Mouse (Mus musculus) stomach, postnatal 0 days (tissue): ENCODE data around the gene Tmem94. TPM values are rescaled to one million over a fixed set of nuclear protein-coding genes. Genes with fewer than 3 reads are reported as not detected.

Experiments
- ATAC-seq: fragments of 200-750 bp; cut with Nextera tagmentation; 2 replicates; pipeline ENCODE4 v1.8.0; 2017; ENCODE audit not compliant: low FRiP score, low TSS enrichment
- DNase-seq: peaks from one replicate; pipeline ENCODE4 v3.0.0-alpha.2; 2016; ENCODE audit warnings: low spot score
- H3K27ac ChIP-seq: fragments of 300-500 bp; sonication (generic); replicated peaks from 2 replicates; pipeline ENCODE4 v1.5.1; 2014; ENCODE audit warnings: mild to moderate bottlenecking, control low read depth
- H3K27me3 ChIP-seq: fragments of 300-500 bp; sonication (generic); 2 replicates; pipeline ENCODE4 v1.6.1; 2014; ENCODE audit warnings: low read length; ENCODE audit not compliant: control insufficient read depth, insufficient read depth
- H3K36me3 ChIP-seq: fragments of 300-500 bp; sonication (generic); 2 replicates; pipeline ENCODE4 v1.6.1; 2014; ENCODE audit warnings: low read length, mixed read lengths; ENCODE audit not compliant: control insufficient read depth, insufficient read depth
- H3K4me1 ChIP-seq: fragments of 300-500 bp; sonication (generic); replicated peaks from 2 replicates; pipeline ENCODE4 v1.6.1; 2014; ENCODE audit warnings: antibody characterized with exemption; ENCODE audit not compliant: control insufficient read depth, insufficient read depth
- H3K4me2 ChIP-seq: fragments of 300-500 bp; sonication (generic); replicated peaks from 2 replicates; pipeline ENCODE4 v1.6.1; 2014; ENCODE audit warnings: low read depth, mild to moderate bottlenecking, control low read depth, moderate library complexity
- H3K4me3 ChIP-seq: fragments of 300-500 bp; sonication (generic); 2 replicates; pipeline ENCODE4 v1.5.1; 2014; ENCODE audit warnings: low read depth, low read length, control low read depth
- H3K9ac ChIP-seq: fragments of 300-500 bp; sonication (generic); 2 replicates; pipeline ENCODE4 v1.6.1; 2014; ENCODE audit warnings: mild to moderate bottlenecking, low read length, control low read depth, mixed read lengths
- H3K9me3 ChIP-seq: fragments of 300-500 bp; sonication (generic); 2 replicates; pipeline ENCODE4 v1.6.1; 2016; ENCODE audit warnings: low read length; ENCODE audit not compliant: control insufficient read depth
- CTCF ChIP-seq: IDR thresholded peaks from 2 replicates; pipeline ENCODE4 v1.5.1; 2016; ENCODE audit warnings: antibody characterized with exemption, low read depth, mild to moderate bottlenecking, moderate library complexity
- EP300 ChIP-seq: optimal IDR thresholded peaks from 2 replicates; pipeline ENCODE3; 2016; ENCODE audit warnings: antibody characterized with exemption
- WGBS: fragments of 180-500 bp; shearing (Covaris S2); extraction: QIAGEN DNeasy Blood & Tissue Kit; methylation state at CpG from one replicate; pipeline ENCODE4 v1.1.7; 2014; 5-methylcytosine and 5-hydroxymethylcytosine counted together
- polyA plus RNA-seq: library from polyadenylated mRNA; unstranded; fragments of >200 nt; fragmentation: Nextera tagmentation; extraction: Ambion mirVana; gene quantifications from 2 replicates; pipeline ENCODE4 v1.2.1, GENCODE M21; 2015

Gene Tmem94
- polyA plus RNA-seq, 1 experiment from 2014 or later: 8.2 TPM

GRCm38 (mm10) chr11:115807306-115807705, 42.1 kb downstream of the Tmem94 start:
- Histone ChIP-seq H3K4me2 (no peak overlapping the region), H3K27me3 (no peaks in the 10 kb centered on the region), H3K9ac (0 out of 2 replicates have a peak overlapping the region, but pooled peaks have one; percentile 13), H3K27ac (no peak overlapping the region), H3K4me3 (no peak overlapping the region), H3K4me1 (peaks cover 18% of the 10 kb centered on the region), H3K9me3 (no peaks in the 10 kb centered on the region), H3K36me3 (peaks cover 23% of the 10 kb centered on the region)
- DNase-seq (no peak), ATAC-seq (no peak)
- TF ChIP-seq EP300: no peak
- WGBS: 82% methylated on average over 6 of the region's 6 CpGs

DNA sequence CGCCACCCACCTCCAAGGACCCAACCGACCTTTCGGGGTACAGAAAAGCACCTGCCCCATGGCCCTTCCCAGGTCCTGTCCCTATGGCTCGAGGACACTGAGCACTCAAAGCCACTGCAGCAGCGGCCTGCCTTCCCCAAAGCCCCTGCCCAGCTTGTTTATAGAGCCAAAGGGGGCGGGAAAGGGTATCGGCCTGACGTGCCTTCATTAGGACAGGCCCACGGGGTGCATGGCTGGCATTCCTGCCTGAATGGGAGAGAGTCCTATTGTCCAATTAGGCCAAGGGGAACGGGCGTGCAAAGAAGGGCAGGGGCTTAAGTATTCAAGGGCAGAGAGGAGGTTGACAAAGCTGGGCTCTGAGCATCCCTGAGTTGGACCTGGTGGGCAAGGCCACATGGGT, 42.7 kb downstream of the Tmem94 start:
- H3K27ac ChIP-seq: 0 out of 2 replicates have a peak overlapping the region, but pooled peaks have one; percentile 24
- H3K4me2 ChIP-seq: no peak overlapping the region

DNA sequence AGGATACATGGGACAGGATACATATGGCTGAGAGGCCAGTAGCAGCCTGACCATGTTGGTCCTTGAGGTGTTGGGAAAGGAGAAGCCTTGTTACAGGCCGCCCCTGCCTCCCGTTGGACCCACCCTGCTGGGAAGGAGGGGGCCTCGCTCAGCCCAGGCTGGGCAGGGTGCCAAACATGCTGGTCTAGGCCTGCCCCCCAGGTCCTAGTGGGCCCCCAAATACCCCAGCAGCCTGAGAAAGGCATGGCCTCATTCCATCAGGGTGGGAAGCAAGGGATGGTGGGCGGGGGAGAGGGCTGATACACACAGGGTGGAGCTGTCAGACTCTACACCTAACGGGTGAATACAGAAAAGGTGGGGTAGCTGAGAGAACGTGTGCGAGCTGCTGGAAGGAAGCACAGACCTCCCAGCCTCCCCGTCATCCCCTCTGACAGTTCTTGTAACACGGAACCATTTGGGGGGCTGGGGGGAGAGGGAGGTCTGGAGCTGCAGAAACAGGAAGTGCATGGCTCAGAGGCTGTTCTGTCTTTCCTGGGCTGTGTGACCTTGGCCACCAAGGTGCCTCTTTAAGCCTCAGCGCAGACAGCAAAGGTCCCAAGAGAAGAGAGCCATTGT, 43.6 kb downstream of the Tmem94 start:
- WGBS: 18% methylated on average over 10 of the region's 10 CpGs
- DNase-seq (no peak), ATAC-seq (no peak)
- Histone ChIP-seq H3K36me3 (peaks cover 9% of the 10 kb centered on the region), H3K4me1 (peaks cover 21% of the 10 kb centered on the region), H3K4me3 (no peak overlapping the region), H3K27ac (peak overlapping the region; percentile 61), H3K9ac (0 out of 2 replicates have a peak overlapping the region, but pooled peaks have one; percentile 41), H3K27me3 (no peaks in the 10 kb centered on the region), H3K9me3 (no peaks in the 10 kb centered on the region), H3K4me2 (peak overlapping the region; percentile 99)
- no peak for TF ChIP-seq CTCF
- TF ChIP-seq EP300: no peak

More for the DNA sequence above, 42.7 kb downstream of the Tmem94 start:
- Histone ChIP-seq H3K4me3 (no peak overlapping the region), H3K36me3 (peaks cover 16% of the 10 kb centered on the region), H3K27me3 (no peaks in the 10 kb centered on the region), H3K9me3 (no peaks in the 10 kb centered on the region), H3K4me1 (peaks cover 21% of the 10 kb centered on the region), H3K9ac (no peak overlapping the region)
- WGBS: 71% methylated on average over 11 of the region's 11 CpGs
- no peak for DNase-seq
- TF ChIP-seq CTCF (no peak), EP300 (no peak)
- ATAC-seq: no peak

DNA sequence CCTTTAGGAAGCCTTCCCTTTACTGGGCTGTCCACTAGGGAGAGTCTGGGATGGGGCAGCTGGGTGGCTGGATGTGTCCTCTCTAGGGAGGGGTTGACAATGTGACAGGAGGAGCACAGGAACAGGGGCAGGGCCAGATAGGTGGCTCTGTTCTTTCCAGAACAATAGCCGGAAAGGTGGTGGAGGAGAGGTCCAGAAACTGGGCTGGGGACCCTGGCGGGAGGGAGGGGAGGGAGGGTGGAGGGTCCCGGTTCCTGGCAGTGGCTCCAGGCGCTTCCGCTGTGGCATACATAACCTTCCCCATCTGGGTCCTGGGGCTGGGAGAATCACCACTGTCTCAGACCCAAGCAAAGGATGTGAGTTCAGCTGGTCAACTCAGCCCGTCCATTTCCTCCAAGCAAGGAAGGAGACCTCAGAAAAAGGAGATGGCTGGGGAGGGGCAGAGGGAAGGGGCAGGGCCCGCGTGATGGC, 44.1 kb downstream of the Tmem94 start:
- H3K9me3 ChIP-seq: no peaks in the 10 kb centered on the region
- DNase-seq (no peak), ATAC-seq (no peak)
- H3K36me3 ChIP-seq: peaks cover 8% of the 10 kb centered on the region
- H3K27ac ChIP-seq: peak overlapping the region; percentile 61
- H3K4me1 ChIP-seq: peaks cover 21% of the 10 kb centered on the region
- H3K27me3 ChIP-seq: no peaks in the 10 kb centered on the region
- 52% methylated on average over 5 of the region's 8 CpGs for WGBS
- H3K4me3 ChIP-seq: no peak overlapping the region
- TF ChIP-seq CTCF (peak; percentile 14; the same call in 1 of the 2 replicates), EP300 (no peak)
- peak overlapping the region; percentile 99 for H3K4me2 ChIP-seq
- 0 out of 2 replicates have a peak overlapping the region, but pooled peaks have one; percentile 41 for H3K9ac ChIP-seq

GRCm38 (mm10) chr11:115810377-115810776, 45.1 kb downstream of the Tmem94 start:
- H3K4me1 ChIP-seq: peaks cover 21% of the 10 kb centered on the region
- 41% methylated on average over 14 of the region's 14 CpGs for WGBS
- H3K27me3 ChIP-seq: no peaks in the 10 kb centered on the region
- H3K27ac ChIP-seq: peak overlapping the region; percentile 61
- H3K4me2 ChIP-seq: peak overlapping the region; percentile 99
- DNase-seq (peak; percentile 91), ATAC-seq (peak; percentile 27; the same call in 1 of the 2 replicates)
- H3K4me3 ChIP-seq: peak overlapping the region; percentile 82; the same call in 1 of the 2 replicates
- H3K9me3 ChIP-seq: no peaks in the 10 kb centered on the region
- peak overlapping the region; percentile 47 for H3K9ac ChIP-seq
- no peaks in the 10 kb centered on the region; the same call in 1 of the 2 replicates for H3K36me3 ChIP-seq
- TF ChIP-seq EP300: no peak
- no peak for TF ChIP-seq CTCF

- Histone ChIP-seq H3K9ac (peak overlapping the region; percentile 83; the same call in 1 of the 2 replicates), H3K9me3 (no peaks in the 10 kb centered on the region), H3K4me1 (peaks cover 21% of the 10 kb centered on the region), H3K36me3 (no peaks in the 10 kb centered on the region; the same call in 1 of the 2 replicates), H3K27ac (peak overlapping the region; percentile 84), H3K27me3 (no peaks in the 10 kb centered on the region), H3K4me2 (peak overlapping the region; percentile 99), H3K4me3 (peak overlapping the region; percentile 82)
- ATAC-seq: no peak
- no peak for TF ChIP-seq CTCF
- TF ChIP-seq EP300: no peak
- no peak for DNase-seq
- WGBS: 71% methylated on average over 20 of the region's 20 CpGs
Observed at GRCm38 (mm10) chr11:115811381-115812093, 46.3 kb downstream of the Tmem94 start.
